Mouse (Mus musculus): ENCODE data around the gene Wdr19. TPM values are rescaled to one million over a fixed set of nuclear protein-coding genes. Genes with fewer than 3 reads are reported as not detected.

The Wdr19 gene
- polyA plus RNA-seq, 1 experiment from 2014 or later: 13.7 TPM

- Histone ChIP-seq H3K4me3 (no peak overlapping the region), H3K4me1 (no peaks in the 10 kb centered on the region), H3K27ac (no peak overlapping the region), H3K36me3 (replicated peaks) (peaks cover 15% of the 10 kb centered on the region), H3K27me3 (ENCODE audit: poor library complexity, severe bottlenecking) (no peaks in the 10 kb centered on the region), H3K9me3 (no peaks in the 10 kb centered on the region)
- 90% methylated on average over 11 of the region's 11 CpGs for WGBS
- no peak for DNase-seq (ENCODE audit: extremely low spot score, low spot score)
These were observed 18.1 kb downstream of the Wdr19 start for GRCm38 (mm10) chr5:65217305-65218269.

GRCm38 (mm10) chr5:65221037-65221436, 21.5 kb downstream of the Wdr19 start:
- no peak for DNase-seq (ENCODE audit: extremely low spot score, low spot score)
- H3K27ac ChIP-seq: no peak overlapping the region
- H3K36me3 ChIP-seq (replicated peaks): peaks cover 38% of the 10 kb centered on the region
- no peak overlapping the region for H3K4me3 ChIP-seq
- H3K4me1 ChIP-seq: no peaks in the 10 kb centered on the region
- H3K27me3 ChIP-seq (ENCODE audit: poor library complexity, severe bottlenecking): no peaks in the 10 kb centered on the region
- WGBS: 85% methylated on average over 7 of the region's 7 CpGs
- no peaks in the 10 kb centered on the region for H3K9me3 ChIP-seq

GRCm38 (mm10) chr5:65224056-65224455, 24.6 kb downstream of the Wdr19 start:
- no peaks in the 10 kb centered on the region for H3K9me3 ChIP-seq
- H3K27me3 ChIP-seq (ENCODE audit: poor library complexity, severe bottlenecking): no peaks in the 10 kb centered on the region
- H3K27ac ChIP-seq: no peak overlapping the region
- 93% methylated on average over 5 of the region's 5 CpGs for WGBS
- no peaks in the 10 kb centered on the region for H3K4me1 ChIP-seq
- H3K4me3 ChIP-seq: no peak overlapping the region
- H3K36me3 ChIP-seq (replicated peaks): peaks cover 60% of the 10 kb centered on the region
- no peak for DNase-seq (ENCODE audit: extremely low spot score, low spot score)

- no peak for DNase-seq (ENCODE audit: extremely low spot score, low spot score)
- H3K9me3 ChIP-seq: no peaks in the 10 kb centered on the region
- peaks cover 44% of the 10 kb centered on the region for H3K36me3 ChIP-seq (replicated peaks)
- peaks cover 3% of the 10 kb centered on the region for H3K4me1 ChIP-seq
- H3K27ac ChIP-seq: 0 out of 2 replicates have a peak overlapping the region, but pooled peaks have one; percentile 53
- WGBS: 90% methylated on average over 12 of the region's 12 CpGs
- H3K4me3 ChIP-seq: no peak overlapping the region
- H3K27me3 ChIP-seq (ENCODE audit: poor library complexity, severe bottlenecking): no peaks in the 10 kb centered on the region
These were observed 31.9 kb downstream of the Wdr19 start for GRCm38 (mm10) chr5:65231289-65232003.

- peaks cover 13% of the 10 kb centered on the region for H3K4me1 ChIP-seq
- H3K4me3 ChIP-seq: no peak overlapping the region
- peaks cover 28% of the 10 kb centered on the region for H3K36me3 ChIP-seq (replicated peaks)
- 59% methylated on average over 5 of the region's 5 CpGs for WGBS
- DNase-seq (ENCODE audit: extremely low spot score, low spot score): peak; percentile 39
- no peaks in the 10 kb centered on the region for H3K9me3 ChIP-seq
- no peaks in the 10 kb centered on the region for H3K27me3 ChIP-seq (ENCODE audit: poor library complexity, severe bottlenecking)
- H3K27ac ChIP-seq: no peak overlapping the region
These were observed 43.2 kb downstream of the Wdr19 start for GRCm38 (mm10) chr5:65242740-65243139.

- DNase-seq (ENCODE audit: extremely low spot score, low spot score): no peak
- H3K4me1 ChIP-seq: no peaks in the 10 kb centered on the region
- no peak overlapping the region for H3K27ac ChIP-seq
- peaks cover 36% of the 10 kb centered on the region for H3K36me3 ChIP-seq (replicated peaks)
- no peaks in the 10 kb centered on the region for H3K27me3 ChIP-seq (ENCODE audit: poor library complexity, severe bottlenecking)
- no peak overlapping the region for H3K4me3 ChIP-seq
- H3K9me3 ChIP-seq: no peaks in the 10 kb centered on the region
- 94% methylated on average over 3 of the region's 3 CpGs for WGBS
These were observed 47.8 kb downstream of the Wdr19 start for GRCm38 (mm10) chr5:65247296-65247695.

GRCm38 (mm10) chr5:65250185-65250855, 50.8 kb downstream of the Wdr19 start:
- H3K27me3 ChIP-seq (ENCODE audit: poor library complexity, severe bottlenecking): no peaks in the 10 kb centered on the region
- peak overlapping the region; percentile 58; the same call in 1 of the 2 replicates for H3K27ac ChIP-seq
- H3K9me3 ChIP-seq: no peaks in the 10 kb centered on the region
- H3K4me3 ChIP-seq: no peak overlapping the region
- H3K4me1 ChIP-seq: no peaks in the 10 kb centered on the region
- H3K36me3 ChIP-seq (replicated peaks): peaks cover 45% of the 10 kb centered on the region
- WGBS: 79% methylated on average over 7 of the region's 7 CpGs
- no peak for DNase-seq (ENCODE audit: extremely low spot score, low spot score)

GRCm38 (mm10) chr5:65257910-65258505, 58.5 kb downstream of the Wdr19 start:
- Histone ChIP-seq H3K36me3 (replicated peaks) (peaks cover 79% of the 10 kb centered on the region), H3K27me3 (ENCODE audit: poor library complexity, severe bottlenecking) (no peaks in the 10 kb centered on the region), H3K4me1 (no peaks in the 10 kb centered on the region), H3K4me3 (no peak overlapping the region), H3K9me3 (no peaks in the 10 kb centered on the region), H3K27ac (no peak overlapping the region)
- DNase-seq (ENCODE audit: extremely low spot score, low spot score): no peak
- 91% methylated on average over 14 of the region's 14 CpGs for WGBS

- Histone ChIP-seq H3K27me3 (ENCODE audit: poor library complexity, severe bottlenecking) (no peaks in the 10 kb centered on the region), H3K4me1 (no peaks in the 10 kb centered on the region), H3K36me3 (replicated peaks) (peaks cover 97% of the 10 kb centered on the region), H3K4me3 (no peak overlapping the region), H3K9me3 (no peaks in the 10 kb centered on the region), H3K27ac (no peak overlapping the region)
- DNase-seq (ENCODE audit: extremely low spot score, low spot score): no peak
- 94% methylated on average over 3 of the region's 3 CpGs for WGBS
These were observed 74.5 kb downstream of the Wdr19 start for GRCm38 (mm10) chr5:65273966-65274365.

GRCm38 (mm10) chr5:65279133-65279651, 79.7 kb downstream of the Wdr19 start:
- 93% methylated on average over 6 of the region's 6 CpGs for WGBS
- no peaks in the 10 kb centered on the region for H3K27me3 ChIP-seq (ENCODE audit: poor library complexity, severe bottlenecking)

GRCm38 (mm10) chr5:65281216-65281615, 81.7 kb downstream of the Wdr19 start:
- H3K27ac ChIP-seq: no peak overlapping the region
- H3K9me3 ChIP-seq: no peaks in the 10 kb centered on the region
- H3K36me3 ChIP-seq (replicated peaks): peaks cover 80% of the 10 kb centered on the region
- H3K4me1 ChIP-seq: no peaks in the 10 kb centered on the region
- no peak for DNase-seq (ENCODE audit: extremely low spot score, low spot score)
- H3K27me3 ChIP-seq (ENCODE audit: poor library complexity, severe bottlenecking): no peaks in the 10 kb centered on the region
- 92% methylated on average over 3 of the region's 3 CpGs for WGBS
- no peak overlapping the region for H3K4me3 ChIP-seq

More at GRCm38 (mm10) chr5:65279133-65279651, 79.7 kb downstream of the Wdr19 start:
- no peak overlapping the region for H3K4me3 ChIP-seq
- no peaks in the 10 kb centered on the region for H3K4me1 ChIP-seq
- no peaks in the 10 kb centered on the region for H3K9me3 ChIP-seq
- no peak overlapping the region for H3K27ac ChIP-seq
- no peak for DNase-seq (ENCODE audit: extremely low spot score, low spot score)
- H3K36me3 ChIP-seq (replicated peaks): peaks cover 80% of the 10 kb centered on the region

GRCm38 (mm10) chr5:65284171-65284570, 84.7 kb downstream of the Wdr19 start:
- Histone ChIP-seq H3K36me3 (replicated peaks) (peaks cover 80% of the 10 kb centered on the region), H3K9me3 (no peaks in the 10 kb centered on the region), H3K4me1 (no peaks in the 10 kb centered on the region), H3K4me3 (no peak overlapping the region), H3K27me3 (ENCODE audit: poor library complexity, severe bottlenecking) (no peaks in the 10 kb centered on the region), H3K27ac (no peak overlapping the region)
- DNase-seq (ENCODE audit: extremely low spot score, low spot score): peak; percentile 21
- 94% methylated on average over 3 of the region's 3 CpGs for WGBS
